Mouse (Mus musculus) gastrocnemius, postnatal 36 days (tissue): ENCODE data around the gene BC048679. TPM values are rescaled to one million over a fixed set of nuclear protein-coding genes. Genes with fewer than 3 reads are reported as not detected.

Experiments used
- DNase-seq, 2 experiments: peaks; one replicate each; pipeline ENCODE4 v3.0.0; 2022
- intact Hi-C: fragments of 180-260 bp; cut with DNase I; formaldehyde crosslinking; loops from one replicate; pipeline ENCODE4 v1.15.1; 2025
- long read RNA-seq, 2 experiments: library from polyadenylated mRNA; stranded (forward); transcript quantifications; one replicate each; pipeline ENCODE4 v2.0.0; 2021
- total RNA-seq, 2 experiments: library from RNA; stranded (reverse); gene quantifications; 2 replicates each; pipeline ENCODE4 v1.2.3; 2021

BC048679 gene
- 1 to 10 TPM; 2.3 to 3.5 TPM for total RNA-seq
- long read RNA-seq, experiment 1, partial matches to known transcripts: 0 of 4 reads
- long read RNA-seq, experiment 1, other reads (novel, unspliced or antisense): 4 of 4 reads
- long read RNA-seq, experiment 2, partial matches to known transcripts: 1 of 2 reads
- long read RNA-seq, experiment 2, other reads (novel, unspliced or antisense): 1 of 2 reads

- DNase-seq: no peak
- intact Hi-C loops: loop anchor here (5.0 kb wide), 1 partner anchor 36 kb away; no protein-coding TSS in a partner anchor
These were observed at the start of gene BC048679 for GRCm38 (mm10) chr7:81498181-81498580. BC048679 (minus strand) TSS chr7:81498281.

DNA sequence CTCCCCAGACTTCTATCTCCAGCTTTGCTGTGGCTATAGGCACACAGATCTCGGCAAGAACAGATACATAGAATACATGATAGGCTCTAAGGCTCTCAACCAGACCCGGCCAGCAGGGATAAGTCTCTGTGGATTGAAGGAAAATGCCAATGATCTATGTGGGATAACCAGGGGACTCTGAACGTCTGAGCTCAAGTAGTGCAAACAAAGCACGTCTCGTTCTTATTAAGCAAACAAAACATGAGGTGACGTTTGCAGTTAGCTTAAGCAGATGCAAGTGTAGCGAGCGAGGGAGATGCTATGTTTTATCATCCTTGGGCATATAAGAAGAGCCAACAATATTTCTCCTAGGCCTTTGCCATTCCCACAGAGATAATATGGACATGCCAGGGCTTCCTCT is 44.9 kb upstream of the BC048679 start:
- intact Hi-C loops: no loop called here
- no peak for DNase-seq

- DNase-seq: peak; percentile 67 to 84
- intact Hi-C loops: no loop called here
These were observed 43.9 kb upstream of the BC048679 start for GRCm38 (mm10) chr7:81541924-81542524.

DNA sequence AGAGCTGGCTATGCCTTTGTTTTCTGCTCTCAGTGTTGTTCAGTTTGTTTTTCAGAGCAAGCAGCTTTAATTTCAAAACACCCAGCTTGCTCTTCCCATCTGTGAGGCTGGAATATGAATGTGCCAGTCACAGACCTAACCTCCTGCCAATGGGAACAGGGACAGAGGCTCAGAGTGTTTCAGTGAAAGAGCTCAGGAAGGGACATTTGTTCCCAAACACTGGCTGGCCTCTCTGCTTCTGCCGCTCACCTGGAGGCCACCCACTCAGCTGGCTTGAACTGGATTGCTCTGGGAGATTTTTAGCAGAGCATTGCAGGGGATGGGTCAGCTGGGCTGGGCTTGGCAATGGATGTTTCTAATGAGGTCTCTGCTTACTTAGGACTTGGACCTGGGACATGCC is 42.9 kb upstream of the BC048679 start:
- no peak for DNase-seq
- intact Hi-C loops: no loop called here

- intact Hi-C loops: no loop called here
- DNase-seq: no peak
These were observed 41.5 kb upstream of the BC048679 start for GRCm38 (mm10) chr7:81539565-81539964.

- intact Hi-C loops: no loop called here
- no peak for DNase-seq
These were observed 40.1 kb upstream of the BC048679 start for GRCm38 (mm10) chr7:81538070-81538675.

GRCm38 (mm10) chr7:81536478-81536877 is 38.4 kb upstream of the BC048679 start:
- no peak for DNase-seq
- intact Hi-C loops: no loop called here

- intact Hi-C loops: no loop called here
- no peak for DNase-seq
These were observed 33.4 kb upstream of the BC048679 start for GRCm38 (mm10) chr7:81531462-81531861.

DNA sequence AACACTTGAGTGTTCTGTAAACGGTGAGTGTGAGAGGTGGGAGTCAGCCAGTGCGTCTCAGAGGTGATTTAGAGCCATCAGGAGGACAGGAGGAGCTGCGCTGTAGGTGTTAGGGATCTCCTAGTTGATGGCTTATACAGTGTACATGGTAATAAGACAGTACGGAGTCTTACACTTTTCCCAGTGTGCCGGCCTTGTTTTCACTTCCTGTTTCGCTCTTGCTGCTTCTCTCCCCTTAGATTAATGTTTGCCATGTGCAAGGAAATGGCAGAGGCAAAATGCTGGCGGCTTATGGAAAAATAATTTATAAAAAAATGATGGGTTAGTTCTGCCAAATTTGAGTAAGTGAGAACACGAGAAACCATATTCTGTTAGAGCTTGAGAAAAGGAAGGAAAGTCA is 30.8 kb upstream of the BC048679 start:
- no peak for DNase-seq
- intact Hi-C loops: no loop called here

- intact Hi-C loops: no loop called here
- no peak for DNase-seq
These were observed 25.6 kb upstream of the BC048679 start for GRCm38 (mm10) chr7:81523663-81524017.

DNA sequence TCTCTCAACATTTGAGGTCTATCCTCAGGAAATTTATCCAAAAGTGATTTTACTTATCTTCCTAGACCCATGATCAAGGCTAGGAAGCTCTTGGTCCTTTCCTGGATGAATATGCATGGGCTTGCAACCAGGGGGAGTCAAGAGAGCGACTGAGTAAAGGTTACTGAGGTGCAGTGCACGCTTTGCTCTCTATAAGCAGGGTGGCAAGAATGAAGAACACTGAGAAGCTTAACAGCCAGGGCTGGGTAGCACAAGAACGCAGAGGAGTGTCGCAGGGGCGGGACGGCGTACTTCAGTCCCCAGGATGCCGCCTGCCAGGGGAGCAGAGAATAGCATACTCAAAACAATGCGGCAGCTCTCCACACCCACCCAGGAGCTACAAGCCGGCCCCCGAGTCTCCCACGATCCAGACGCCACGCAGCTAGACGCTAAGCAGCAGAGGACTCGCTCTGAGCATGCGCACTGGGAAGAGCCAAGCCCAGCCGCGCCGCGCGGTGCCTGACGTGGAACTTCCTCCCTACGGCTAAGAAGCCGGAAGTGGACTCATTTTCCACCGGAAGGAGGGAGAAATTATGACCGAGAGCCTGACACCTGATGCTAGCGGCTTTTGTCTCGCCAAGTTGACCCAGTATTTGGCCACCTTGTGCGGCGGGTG is 25.1 kb upstream of the BC048679 start:
- intact Hi-C loops: no loop called here
- peak; percentile 80 to 86 for DNase-seq

DNA sequence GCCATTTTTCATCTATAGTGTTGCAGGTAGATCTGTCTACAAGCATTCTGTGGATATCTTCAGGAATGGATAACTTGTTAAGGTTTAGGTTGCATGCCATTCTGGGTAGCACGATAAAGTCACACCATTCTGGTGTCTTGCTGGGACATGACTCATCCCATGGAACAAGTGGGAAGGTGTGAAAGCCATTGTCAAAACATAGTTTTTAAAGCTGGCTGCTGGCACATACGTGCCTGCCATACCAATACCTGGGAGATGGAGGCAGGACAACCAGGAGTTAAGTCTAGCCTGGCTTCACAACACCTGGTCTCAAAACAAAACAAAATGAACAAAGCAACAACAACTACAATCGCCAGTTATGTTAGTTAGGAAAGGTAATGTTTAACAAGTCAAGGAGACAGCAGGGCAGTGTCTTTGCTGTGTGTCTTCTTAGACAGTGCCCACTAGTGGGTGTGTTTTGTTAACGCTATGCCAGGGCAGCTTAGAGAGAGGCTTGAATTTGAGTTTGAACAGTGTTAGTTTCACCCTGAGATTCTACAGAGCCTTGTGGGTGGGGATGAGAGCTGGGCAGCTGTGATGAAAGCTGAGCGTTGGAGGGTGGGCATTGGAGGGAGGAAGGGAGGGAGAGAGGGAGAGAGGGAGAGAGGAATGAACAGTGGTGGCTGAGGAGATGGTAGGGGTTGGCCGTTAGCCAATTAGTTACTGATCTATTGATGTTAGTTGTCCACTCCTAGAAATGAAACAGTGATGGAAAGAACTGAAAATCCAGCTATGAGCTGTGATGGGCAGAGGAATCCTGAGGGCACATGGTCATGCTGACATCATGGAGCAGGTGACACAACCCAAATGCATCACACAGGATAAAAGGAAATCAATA is 18.3 kb upstream of the BC048679 start:
- intact Hi-C loops: loop anchor here (5.0 kb wide), 2 partner anchors 59 to 119 kb away; partner anchors contain the start of gene Cpeb1
- DNase-seq: no peak

DNA sequence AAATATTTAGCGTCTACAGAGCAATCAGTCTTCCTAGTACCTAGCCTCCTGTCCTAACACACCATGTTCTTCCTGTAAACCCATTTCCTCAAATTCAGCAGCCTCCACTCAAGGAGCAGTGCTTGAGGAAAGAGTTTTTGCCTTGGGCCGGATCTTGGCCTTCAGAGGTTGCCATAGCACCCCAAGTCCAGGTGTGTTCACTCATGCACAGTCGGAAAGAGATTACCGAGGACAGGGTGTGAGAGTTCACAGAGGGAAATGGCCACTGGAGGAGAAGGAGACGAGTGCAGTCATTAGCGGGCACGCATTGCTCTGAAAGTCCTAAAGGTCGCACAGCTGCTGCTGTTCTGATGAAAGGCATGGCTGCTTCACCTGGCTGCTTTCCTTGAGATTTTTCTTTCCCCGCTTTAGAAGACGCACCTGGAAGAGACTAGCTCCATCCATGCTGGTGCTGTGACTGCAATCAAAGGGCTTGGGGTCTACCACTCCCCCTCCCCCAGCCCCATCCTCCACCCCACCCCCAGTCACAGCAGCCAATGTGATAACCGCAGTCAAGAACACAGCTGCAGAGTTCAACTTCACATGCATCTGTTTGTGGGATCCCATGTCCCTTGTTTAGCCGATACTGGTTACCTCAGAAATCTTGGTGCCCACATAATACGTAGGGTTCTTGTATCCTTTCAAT is 17.0 kb upstream of the BC048679 start:
- intact Hi-C loops: loop anchor here (5.0 kb wide), 2 partner anchors 58 to 118 kb away; partner anchors contain the start of gene Cpeb1
- DNase-seq: no peak

DNA sequence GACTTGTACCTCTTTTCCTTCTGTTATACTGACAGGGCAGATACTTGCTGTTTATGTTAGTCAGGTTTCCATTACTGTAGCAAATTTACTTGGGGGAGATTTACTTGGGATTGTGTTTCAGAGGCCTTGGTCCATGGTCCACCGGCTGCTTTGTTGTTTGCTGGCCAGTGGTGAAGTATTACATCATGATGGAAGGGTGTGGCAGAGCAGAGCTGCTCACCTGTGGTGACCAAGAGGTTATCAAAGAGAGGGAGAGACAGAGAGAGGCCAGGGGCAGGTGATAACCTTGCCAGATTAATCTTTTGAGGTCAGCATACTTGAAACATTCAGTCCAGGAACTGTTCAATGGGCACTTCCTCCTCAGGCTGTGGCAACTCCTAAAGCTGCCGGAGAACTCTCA is 3.0 kb upstream of the BC048679 start:
- intact Hi-C loops: no loop called here
- no peak for DNase-seq

DNA sequence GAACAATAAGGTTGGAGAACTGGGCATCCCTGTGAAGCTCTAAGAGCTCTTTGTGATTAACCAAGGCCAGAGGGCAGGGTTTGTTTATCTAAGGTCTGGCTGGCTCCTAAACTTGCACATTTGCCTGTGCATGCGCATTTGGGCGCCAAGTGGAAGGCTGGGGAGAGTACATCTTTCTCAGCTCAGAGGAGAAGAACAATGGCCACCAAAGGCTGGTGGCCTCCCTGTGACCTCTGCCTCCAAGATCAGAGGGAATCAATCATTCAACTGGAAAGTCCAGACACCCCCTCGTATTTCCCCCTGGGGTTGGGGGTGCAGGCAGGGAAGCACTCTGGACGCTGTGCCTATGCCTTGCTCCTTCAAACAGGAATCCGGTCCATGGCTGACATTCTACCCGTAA is 910 bp downstream of the BC048679 start:
- intact Hi-C loops: loop anchor here (5.0 kb wide), 1 partner anchor 35 kb away; no protein-coding TSS in a partner anchor
- DNase-seq: no peak

GRCm38 (mm10) chr7:81493331-81494021 is 4.6 kb downstream of the BC048679 start, which contains the start of gene Ap3b2:
Ap3b2 (minus strand) TSS chr7:81493925.
- peak; percentile 46 to 47 for DNase-seq

DNA sequence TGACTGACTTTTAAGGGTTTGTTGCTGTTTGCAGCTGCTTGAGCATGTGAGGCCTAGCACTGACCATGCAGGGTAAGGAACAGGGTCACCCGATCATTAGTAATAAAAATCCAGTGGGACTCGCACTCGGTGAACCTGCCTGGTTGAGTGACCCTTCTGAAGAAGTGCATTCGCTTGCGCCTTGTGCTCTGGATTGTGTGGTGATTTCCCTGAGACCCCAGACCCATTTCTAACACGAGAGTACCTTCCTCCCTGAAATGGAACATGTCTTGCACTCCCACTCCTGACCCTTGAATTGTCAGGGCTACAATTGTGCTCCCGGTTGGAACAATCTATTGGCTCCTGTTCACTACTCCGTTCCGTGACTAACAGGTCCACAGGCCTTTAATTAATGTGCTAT is 5.5 kb downstream of the BC048679 start:
- intact Hi-C loops: no loop called here
- no peak for DNase-seq

More at GRCm38 (mm10) chr7:81493331-81494021, 4.6 kb downstream of the BC048679 start, which contains the start of gene Ap3b2:
- intact Hi-C loops: no loop called here

- DNase-seq: no peak
- intact Hi-C loops: no loop called here
These were observed 8.4 kb downstream of the BC048679 start for GRCm38 (mm10) chr7:81489649-81490048.

DNA sequence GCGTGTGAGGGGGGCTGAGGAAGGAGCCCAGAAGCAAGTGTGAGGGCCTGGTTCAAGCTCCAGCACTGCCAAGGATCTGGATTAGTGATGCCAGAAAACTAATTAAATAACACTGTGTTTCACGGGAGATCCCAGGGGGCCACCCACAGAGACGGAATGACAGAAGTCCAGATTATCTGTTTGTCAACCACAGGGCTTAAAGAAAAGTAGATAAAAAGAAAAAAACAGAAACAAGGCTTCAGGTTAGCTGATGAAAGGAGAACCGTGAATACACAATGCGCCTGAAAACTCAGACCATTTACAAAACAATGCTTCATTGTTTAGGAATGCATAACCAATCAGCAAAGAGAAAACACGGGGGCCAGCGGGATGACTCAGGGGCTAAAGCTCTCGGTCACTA is 17.3 kb downstream of the BC048679 start:
- intact Hi-C loops: no loop called here

More for the DNA sequence above, 17.3 kb downstream of the BC048679 start:
- DNase-seq: no peak
